Comparison of ENCODE assay signal across 10 mouse cellular contexts in genomic region chr15:101163056-101163458, GRCm38 (mm10). TPM values are rescaled to one million over a fixed set of nuclear protein-coding genes. Genes with fewer than 3 reads are reported as not detected.
DNase-seq lines count a peak whose midpoint lies in the region; ATAC-seq lines count a peak whose summit lies in the region.
"Had no signal": no experiment of that assay in that cellular context is flagged by ENCODE, and none has a peak within 500 bp of the region (broad histone marks: within the 10 kb centered on the region; RNA-seq: fewer than 3 reads in every experiment).

No protein-coding gene starts in this region.

- peak overlapping the region; percentile 8; the same call in 1 of the 2 replicates for H3K4me2 ChIP-seq in neural tube, embryonic 12.5 days (replicated peaks)
- peak overlapping the region; percentile 43 for H3K4me2 ChIP-seq in intestine, embryonic 15.5 days (replicated peaks)
- peak overlapping the region; percentile 36 for H3K4me2 ChIP-seq in stomach, embryonic 16.5 days (ENCODE audit: low read depth, low read length)

- H3K9ac ChIP-seq in neural tube, embryonic 12.5 days, result no peak overlapping the region
- H3K9ac ChIP-seq in intestine, embryonic 15.5 days, result peak overlapping the region; percentile 21; the same call in 1 of the 2 replicates
- peak overlapping the region; percentile 62 for H3K9ac ChIP-seq in stomach, embryonic 16.5 days (ENCODE audit: low read length)

- H3K4me1 ChIP-seq in neural tube, embryonic 12.5 days, result peaks cover 28% of the 10 kb centered on the region
- peaks cover 53% of the 10 kb centered on the region for H3K4me1 ChIP-seq in intestine, embryonic 15.5 days (replicated peaks)
- peaks cover 43% of the 10 kb centered on the region for H3K4me1 ChIP-seq in stomach, embryonic 16.5 days (ENCODE audit: control insufficient read depth, insufficient read depth, low read length)

- peak; percentile 41 to 52 for DNase-seq in frontal cortex, postnatal 10 days (ENCODE audit: low spot score in 2 of 2)
- DNase-seq in frontal cortex, postnatal 25 days (ENCODE audit: low spot score in 2 of 2), result no peak
- DNase-seq in neural tube, embryonic 10.5 days (ENCODE audit: extremely low spot score, low spot score), result no peak
- no peak for DNase-seq in urinary bladder, postnatal 10 days (ENCODE audit: low spot score)

- H3K27me3 ChIP-seq in neural tube, embryonic 12.5 days (replicated peaks), result no peaks in the 10 kb centered on the region
- no peaks in the 10 kb centered on the region for H3K27me3 ChIP-seq in intestine, embryonic 15.5 days (replicated peaks)
- no peaks in the 10 kb centered on the region for H3K27me3 ChIP-seq in stomach, embryonic 16.5 days (ENCODE audit: control insufficient read depth, insufficient read depth, low read length)

- no peak overlapping the region for H3K4me3 ChIP-seq in neural tube, embryonic 12.5 days
- no peak overlapping the region for H3K4me3 ChIP-seq in intestine, embryonic 15.5 days (replicated peaks)
- H3K4me3 ChIP-seq in stomach, embryonic 16.5 days (replicated peaks; ENCODE audit: low read length), result no peak overlapping the region
- H3K4me3 ChIP-seq: myocyte had no signal

- WGBS in neural tube, embryonic 12.5 days, result 19% methylated on average over 15 of the region's 15 CpGs
- 17% methylated on average over 15 of the region's 15 CpGs for WGBS in intestine, embryonic 15.5 days
- 19% methylated on average over 15 of the region's 15 CpGs for WGBS in stomach, embryonic 16.5 days

- no peaks in the 10 kb centered on the region for H3K36me3 ChIP-seq in neural tube, embryonic 12.5 days
- H3K36me3 ChIP-seq in intestine, embryonic 15.5 days, result no peaks in the 10 kb centered on the region
- H3K36me3 ChIP-seq in stomach, embryonic 16.5 days (ENCODE audit: control insufficient read depth, insufficient read depth, low read length), result no peaks in the 10 kb centered on the region

- H3K27ac ChIP-seq in neural tube, embryonic 12.5 days, result no peak overlapping the region
- peak overlapping the region; percentile 92 for H3K27ac ChIP-seq in intestine, embryonic 15.5 days
- H3K27ac ChIP-seq in stomach, embryonic 16.5 days (ENCODE audit: low read length), result peak overlapping the region; percentile 87

- no peaks in the 10 kb centered on the region for H3K9me3 ChIP-seq in neural tube, embryonic 12.5 days
- no peaks in the 10 kb centered on the region for H3K9me3 ChIP-seq in intestine, embryonic 15.5 days
- no peaks in the 10 kb centered on the region for H3K9me3 ChIP-seq in stomach, embryonic 16.5 days (replicated peaks; ENCODE audit: control insufficient read depth, low read length)

- ATAC-seq in neural tube, embryonic 12.5 days (ENCODE audit: low FRiP score, low read depth), result no peak
- ATAC-seq in intestine, embryonic 15.5 days, result peak; percentile 34
- 0 out of 2 replicates have a peak, but pooled peaks have one; percentile 44 for ATAC-seq in stomach, embryonic 16.5 days (ENCODE audit: insufficient read depth, low FRiP score)
- no peak for ATAC-seq in erythroblast, adult 5-6 weeks (replicated peaks; ENCODE audit: low FRiP score, poor library complexity, severe bottlenecking)

RNA-seq across cellular contexts. Expression of gene Acvr1b, which starts 10.8 kb away (rescaled TPM):
- 15.9 and 17.6 TPM in 2 replicates for polyA plus RNA-seq in neural tube, embryonic 12.5 days (2016; fragmentation: Nextera tagmentation; extraction: Ambion mirVana)
- 9.1 and 9.3 TPM in 2 replicates for polyA plus RNA-seq in intestine, embryonic 15.5 days (2015; fragmentation: Nextera tagmentation; extraction: Ambion mirVana)
- polyA plus RNA-seq in stomach, embryonic 16.5 days (2015; fragmentation: Nextera tagmentation; extraction: Ambion mirVana), result 11.6 and 12.1 TPM in 2 replicates
- total RNA-seq in erythroblast, adult 5-6 weeks (2015; ENCODE audit: low replicate concordance), result 0.38 and 0.84 TPM in 2 replicates
- total RNA-seq in erythroblast, adult 5-6 weeks (2017; ENCODE audit: low replicate concordance), result 2.6 and 2.9 TPM in 2 replicates

RNA-seq across cellular contexts. Expression of gene Acvrl1, which starts 34.7 kb away (rescaled TPM):
- 8.3 and 10.2 TPM in 2 replicates for polyA plus RNA-seq in neural tube, embryonic 12.5 days (2016; fragmentation: Nextera tagmentation; extraction: Ambion mirVana)
- 27.3 and 27.6 TPM in 2 replicates for polyA plus RNA-seq in intestine, embryonic 15.5 days (2015; fragmentation: Nextera tagmentation; extraction: Ambion mirVana)
- 34.9 and 39.3 TPM in 2 replicates for polyA plus RNA-seq in stomach, embryonic 16.5 days (2015; fragmentation: Nextera tagmentation; extraction: Ambion mirVana)
- total RNA-seq in erythroblast, adult 5-6 weeks (2015; ENCODE audit: low replicate concordance), result 2.3 and 9.4 TPM in 2 replicates
- total RNA-seq in erythroblast, adult 5-6 weeks (2017; ENCODE audit: low replicate concordance), result 2.3 and 3.8 TPM in 2 replicates

RNA-seq across cellular contexts. Expression of gene Ankrd33, which starts 47.5 kb away (rescaled TPM):
- polyA plus RNA-seq in neural tube, embryonic 12.5 days (2016; fragmentation: Nextera tagmentation; extraction: Ambion mirVana), result not detected in 2 replicates
- polyA plus RNA-seq in intestine, embryonic 15.5 days (2015; fragmentation: Nextera tagmentation; extraction: Ambion mirVana), result not detected in 2 replicates
- polyA plus RNA-seq in stomach, embryonic 16.5 days (2015; fragmentation: Nextera tagmentation; extraction: Ambion mirVana), result not detected in 2 replicates
- not detected in 2 replicates for total RNA-seq in erythroblast, adult 5-6 weeks (2015; ENCODE audit: low replicate concordance)
- total RNA-seq in erythroblast, adult 5-6 weeks (2017; ENCODE audit: low replicate concordance), result not detected in 2 replicates
- total RNA-seq: hematopoietic stem cell, adult 5-6 weeks had no signal
- polyA plus RNA-seq: myocyte had no signal

Comparison
In these comparisons a context has a peak if more than half of its experiments do, and no peak if none do; other contexts are left out.
1. DNase-seq: peak in frontal cortex, postnatal 10 days (2 of 2); none in frontal cortex, postnatal 25 days (0 of 2), neural tube, embryonic 10.5 days (single experiment) and urinary bladder, postnatal 10 days (single experiment).
2. ATAC-seq: peak in intestine, embryonic 15.5 days (single experiment) and stomach, embryonic 16.5 days (single experiment); none in neural tube, embryonic 12.5 days (single experiment) and erythroblast, adult 5-6 weeks (single experiment).
3. Peak in every context shown above with its lines, with median percentiles within 50 percentile points of each other: H3K4me2 ChIP-seq.